Mouse (Mus musculus) hindbrain, postnatal 0 days (tissue): ENCODE data around the gene Dst. TPM values are rescaled to one million over a fixed set of nuclear protein-coding genes. Genes with fewer than 3 reads are reported as not detected.
A peak's percentile ranks its signal among the peaks of the same experiment; 100 is the strongest.

Source experiments
- ATAC-seq: fragments of 200-750 bp; cut with Nextera tagmentation; 2 replicates; pipeline ENCODE4 v1.8.0; 2017; ENCODE audit warnings: mild to moderate bottlenecking, moderate TSS enrichment, moderate library complexity
- DNase-seq: peaks from one replicate; pipeline ENCODE4 v3.0.0-alpha.2; 2015; ENCODE audit warnings: low spot score
- H3K27ac ChIP-seq: fragments of 300-500 bp; sonication (generic); 2 replicates; pipeline ENCODE4 v1.5.1; 2014; ENCODE audit warnings: mild to moderate bottlenecking
- H3K27me3 ChIP-seq: fragments of 300-500 bp; sonication (generic); 2 replicates; pipeline ENCODE4 v1.6.1; 2014; ENCODE audit warnings: low read length, mixed read lengths; ENCODE audit not compliant: insufficient read depth
- H3K36me3 ChIP-seq: fragments of 300-500 bp; sonication (generic); 2 replicates; pipeline ENCODE4 v1.6.1; 2014; ENCODE audit warnings: low read length, mixed read lengths; ENCODE audit not compliant: insufficient read depth
- H3K4me1 ChIP-seq: fragments of 300-500 bp; sonication (generic); 2 replicates; pipeline ENCODE4 v1.6.1; 2014; ENCODE audit warnings: antibody characterized with exemption, low read length, mixed read lengths; ENCODE audit not compliant: insufficient read depth
- H3K4me2 ChIP-seq: fragments of 300-500 bp; sonication (generic); 2 replicates; pipeline ENCODE4 v1.6.1; 2014; ENCODE audit warnings: low read depth, mild to moderate bottlenecking, low read length, moderate library complexity, mixed read lengths
- H3K4me3 ChIP-seq: fragments of 300-500 bp; sonication (generic); 2 replicates; pipeline ENCODE4 v1.5.1; 2014; ENCODE audit warnings: low read length
- H3K9ac ChIP-seq: fragments of 300-500 bp; sonication (generic); replicated peaks from 2 replicates; pipeline ENCODE4 v1.6.1; 2014; ENCODE audit warnings: mild to moderate bottlenecking, low read length, moderate library complexity, mixed read lengths
- H3K9me3 ChIP-seq: fragments of 300-500 bp; sonication (generic); 2 replicates; pipeline ENCODE4 v1.6.1; 2016; ENCODE audit warnings: low read length, mixed read lengths
- CTCF ChIP-seq: IDR thresholded peaks from 2 replicates; pipeline ENCODE4 v1.5.1; 2016; ENCODE audit warnings: antibody characterized with exemption, control low read depth, low read depth
- WGBS: fragments of 180-500 bp; shearing (Covaris S2); extraction: QIAGEN DNeasy Blood & Tissue Kit; methylation state at CpG from one replicate; pipeline ENCODE4 v1.1.7; 2014; 5-methylcytosine and 5-hydroxymethylcytosine counted together
- polyA plus RNA-seq: library from polyadenylated mRNA; unstranded; fragments of >200 nt; fragmentation: Nextera tagmentation; extraction: Ambion mirVana; gene quantifications from 2 replicates; pipeline ENCODE4 v1.2.1, GENCODE M21; 2015
- total RNA-seq: library from RNA; depleted of rRNA; stranded (reverse); fragments of >200 nt; gene quantifications from 2 replicates; pipeline ENCODE4 v1.2.3, GENCODE M21; 2014

Dst gene
- total and polyA plus RNA-seq, 2 experiments from 2014 or later = 33.0 to 155 TPM

DNA sequence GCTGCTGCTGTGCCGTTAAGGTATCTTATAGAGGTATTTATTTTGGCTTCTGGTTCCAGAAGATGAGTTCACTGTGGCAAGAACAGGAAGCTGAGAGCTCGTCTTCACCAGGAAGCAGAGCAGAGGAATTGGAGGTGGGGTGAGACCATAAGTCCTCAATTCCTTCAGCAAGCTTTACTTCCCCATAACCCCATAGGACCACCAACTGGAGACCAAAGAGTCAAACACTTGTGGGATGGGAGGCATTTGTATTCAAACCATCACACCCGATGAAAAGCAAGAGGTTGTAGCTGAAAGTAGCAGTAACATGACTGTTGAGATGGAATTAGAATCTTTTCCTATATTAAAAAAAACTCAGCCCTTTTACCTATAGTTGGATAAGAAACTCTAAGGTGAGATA, 132.0 kb downstream of the Dst start:
- Histone ChIP-seq H3K4me1 (no peaks in the 10 kb centered on the region), H3K27me3 (no peaks in the 10 kb centered on the region), H3K9ac (no peak overlapping the region), H3K4me2 (no peak overlapping the region), H3K27ac (no peak overlapping the region), H3K36me3 (no peaks in the 10 kb centered on the region), H3K4me3 (no peak overlapping the region), H3K9me3 (no peaks in the 10 kb centered on the region)
- no peak for ATAC-seq
- 78% methylated on average over 3 of the region's 3 CpGs for WGBS
- no peak for TF ChIP-seq CTCF
- no peak for DNase-seq

DNA sequence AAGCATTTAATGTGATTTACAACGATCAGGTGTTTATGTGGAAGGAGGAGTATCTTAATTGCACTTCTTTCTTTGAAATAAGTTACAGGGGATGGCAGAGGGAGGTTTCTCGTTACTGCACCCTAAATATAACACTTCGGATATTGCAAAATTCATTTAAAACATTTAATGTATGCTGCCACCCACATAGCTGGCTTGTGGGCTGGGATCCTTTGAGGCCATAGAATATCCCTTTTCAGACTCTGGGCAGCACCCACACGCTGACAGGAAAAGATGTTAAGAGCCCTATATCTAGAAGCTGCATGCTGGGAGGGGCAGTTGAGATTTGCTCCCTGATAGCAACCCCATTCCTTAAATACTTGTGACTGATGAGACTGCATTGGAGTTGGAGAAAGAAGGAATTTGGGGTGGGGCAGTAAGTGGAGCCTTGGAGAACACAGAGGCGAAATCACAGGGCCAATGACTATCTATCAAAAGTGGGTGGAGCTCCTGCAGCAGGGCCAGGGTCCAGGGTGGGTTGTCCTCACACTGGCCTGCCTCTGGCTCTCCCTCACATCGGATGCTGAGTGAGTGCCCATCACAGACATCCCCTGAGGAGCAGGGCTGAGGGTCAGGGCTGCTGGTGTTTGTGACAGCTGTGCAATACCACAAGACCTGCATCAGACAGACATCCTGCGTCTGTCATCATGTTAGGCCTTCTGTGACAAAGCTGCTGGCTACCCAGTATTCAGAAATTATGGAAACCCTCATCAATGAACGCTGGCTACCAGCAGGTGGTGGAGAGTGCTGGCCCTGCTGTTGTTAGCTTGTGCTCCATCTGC, 133.1 kb downstream of the Dst start:
- H3K27ac ChIP-seq = no peak overlapping the region
- no peaks in the 10 kb centered on the region for H3K9me3 ChIP-seq
- no peaks in the 10 kb centered on the region for H3K27me3 ChIP-seq
- no peaks in the 10 kb centered on the region for H3K4me1 ChIP-seq
- no peak for DNase-seq
- 40% methylated on average over 8 of the region's 8 CpGs for WGBS
- no peak overlapping the region for H3K4me3 ChIP-seq
- no peaks in the 10 kb centered on the region for H3K36me3 ChIP-seq
- TF ChIP-seq CTCF = peak; percentile 28; the same call in 1 of the 2 replicates
- ATAC-seq = peak; percentile 73
- no peak overlapping the region for H3K4me2 ChIP-seq
- no peak overlapping the region for H3K9ac ChIP-seq

DNA sequence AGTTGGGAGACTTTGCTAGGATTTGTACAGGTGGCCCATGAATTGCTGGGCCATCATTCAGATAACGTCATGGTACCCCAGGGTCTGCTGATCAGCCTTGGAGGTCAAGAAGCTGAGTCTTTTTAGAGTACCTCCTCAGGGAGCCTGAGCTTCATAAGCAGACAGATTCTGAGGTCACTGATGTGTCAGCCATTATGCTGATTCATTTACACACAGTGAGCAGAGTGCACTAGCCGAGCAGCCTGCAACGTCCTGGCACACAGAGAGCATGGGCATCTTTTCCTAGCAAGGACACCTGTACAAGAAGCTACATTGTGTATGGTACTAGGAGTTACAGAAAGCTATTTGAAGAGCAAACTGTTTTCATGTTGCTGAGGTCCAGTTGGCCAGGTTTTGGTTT, 134.3 kb downstream of the Dst start:
- TF ChIP-seq CTCF = no peak
- WGBS = 25% methylated on average over 3 of the region's 3 CpGs
- no peak for DNase-seq

DNA sequence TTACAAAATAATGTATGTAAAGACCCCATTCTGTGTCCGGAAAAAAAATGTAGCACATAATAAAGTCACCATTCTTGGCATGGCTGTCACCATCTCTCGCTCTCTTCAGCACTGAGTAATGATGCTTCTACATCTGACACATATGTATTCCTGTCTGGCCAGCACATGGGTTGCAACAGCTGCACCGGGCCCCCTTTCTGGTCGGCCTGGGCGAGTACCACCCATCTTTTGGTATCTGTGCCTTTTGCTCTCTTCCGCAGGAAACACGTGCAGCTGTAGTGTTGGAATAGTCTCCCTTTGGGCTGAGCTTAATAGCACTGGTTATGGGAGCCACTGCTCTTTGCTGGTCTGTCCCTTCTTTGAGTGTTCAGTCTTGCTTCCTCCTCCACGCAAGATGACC, 135.3 kb downstream of the Dst start:
- WGBS = 79% methylated on average over 8 of the region's 8 CpGs
- TF ChIP-seq CTCF = no peak
- H3K4me1 ChIP-seq = no peaks in the 10 kb centered on the region; the same call in 1 of the 2 replicates
- no peak overlapping the region for H3K27ac ChIP-seq
- no peaks in the 10 kb centered on the region for H3K9me3 ChIP-seq
- H3K27me3 ChIP-seq = no peaks in the 10 kb centered on the region
- DNase-seq (no peak), ATAC-seq (no peak)
- no peaks in the 10 kb centered on the region for H3K36me3 ChIP-seq
- no peak overlapping the region for H3K9ac ChIP-seq
- no peak overlapping the region for H3K4me3 ChIP-seq
- no peak overlapping the region for H3K4me2 ChIP-seq

More for the DNA sequence above, 134.3 kb downstream of the Dst start:
- no peaks in the 10 kb centered on the region for H3K36me3 ChIP-seq
- no peak overlapping the region for H3K9ac ChIP-seq
- H3K4me2 ChIP-seq = no peak overlapping the region
- H3K9me3 ChIP-seq = no peaks in the 10 kb centered on the region
- no peak overlapping the region for H3K4me3 ChIP-seq
- no peaks in the 10 kb centered on the region for H3K27me3 ChIP-seq
- H3K4me1 ChIP-seq = no peaks in the 10 kb centered on the region; the same call in 1 of the 2 replicates
- no peak overlapping the region for H3K27ac ChIP-seq
- no peak for ATAC-seq

DNA sequence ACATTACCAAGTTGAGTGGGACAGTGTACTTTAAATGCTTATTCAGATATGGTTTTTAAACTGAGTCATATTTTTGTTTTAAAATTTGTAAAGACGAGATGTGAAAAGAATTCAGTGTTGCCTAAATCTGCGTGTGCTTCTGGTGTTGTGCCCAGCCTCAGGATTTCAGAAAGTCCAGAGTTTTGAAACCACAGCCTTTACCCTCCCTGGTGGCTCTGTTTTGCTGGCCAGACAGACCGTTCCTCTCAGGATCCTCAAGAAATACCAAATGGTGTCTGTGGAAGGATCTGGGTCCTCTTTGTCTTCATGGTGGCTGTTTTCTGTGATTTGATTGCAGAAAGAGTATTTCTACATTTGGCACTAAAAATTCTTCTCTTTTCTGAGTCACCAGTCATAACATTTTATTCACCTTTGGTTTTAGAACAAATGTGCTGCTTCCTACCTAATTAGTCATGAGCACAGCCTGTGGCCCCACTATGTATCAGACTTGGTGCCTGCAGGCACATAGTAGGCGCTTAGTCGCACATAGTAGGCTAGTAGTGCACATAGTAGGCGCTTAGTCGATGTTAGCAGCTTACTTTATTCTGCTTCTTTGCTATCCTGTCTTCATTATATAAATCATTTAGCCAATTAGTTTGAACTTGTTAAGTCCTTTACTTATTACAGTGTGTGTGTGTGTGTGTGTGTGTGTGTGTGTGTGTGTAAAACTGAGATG, 136.0 kb downstream of the Dst start:
- Histone ChIP-seq H3K9ac (no peak overlapping the region), H3K27me3 (no peaks in the 10 kb centered on the region), H3K36me3 (no peaks in the 10 kb centered on the region), H3K4me3 (no peak overlapping the region), H3K4me2 (no peak overlapping the region), H3K4me1 (no peaks in the 10 kb centered on the region; the same call in 1 of the 2 replicates), H3K9me3 (no peaks in the 10 kb centered on the region), H3K27ac (no peak overlapping the region)
- WGBS = 90% methylated on average over 7 of the region's 7 CpGs
- no peak for TF ChIP-seq CTCF
- ATAC-seq (no peak), DNase-seq (no peak)

DNA sequence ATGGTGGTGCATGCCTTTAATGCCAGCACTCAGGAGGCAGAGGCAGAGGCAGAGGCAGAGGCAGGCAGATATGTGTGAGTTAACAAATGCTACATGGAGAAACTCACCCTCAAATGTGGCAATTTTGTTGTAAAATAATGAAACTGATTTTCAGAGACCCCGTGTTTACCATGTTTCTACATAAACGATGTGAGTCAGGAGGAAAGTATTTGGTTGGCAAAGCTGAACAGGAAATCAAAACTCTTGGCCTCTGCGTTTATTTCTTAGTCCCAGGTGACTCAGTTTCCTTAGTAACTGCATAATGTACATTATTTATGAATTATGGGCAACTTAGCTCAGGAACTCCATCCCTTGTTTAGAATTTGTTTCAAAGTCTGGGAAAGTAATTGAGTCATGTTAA, 136.7 kb downstream of the Dst start:
- Histone ChIP-seq H3K4me2 (no peak overlapping the region), H3K4me1 (no peaks in the 10 kb centered on the region; the same call in 1 of the 2 replicates), H3K27me3 (no peaks in the 10 kb centered on the region), H3K4me3 (no peak overlapping the region), H3K9ac (no peak overlapping the region), H3K27ac (no peak overlapping the region), H3K9me3 (no peaks in the 10 kb centered on the region), H3K36me3 (no peaks in the 10 kb centered on the region)
- DNase-seq (no peak), ATAC-seq (no peak)
- 60% methylated on average over 3 of the region's 3 CpGs for WGBS
- TF ChIP-seq CTCF = no peak

DNA sequence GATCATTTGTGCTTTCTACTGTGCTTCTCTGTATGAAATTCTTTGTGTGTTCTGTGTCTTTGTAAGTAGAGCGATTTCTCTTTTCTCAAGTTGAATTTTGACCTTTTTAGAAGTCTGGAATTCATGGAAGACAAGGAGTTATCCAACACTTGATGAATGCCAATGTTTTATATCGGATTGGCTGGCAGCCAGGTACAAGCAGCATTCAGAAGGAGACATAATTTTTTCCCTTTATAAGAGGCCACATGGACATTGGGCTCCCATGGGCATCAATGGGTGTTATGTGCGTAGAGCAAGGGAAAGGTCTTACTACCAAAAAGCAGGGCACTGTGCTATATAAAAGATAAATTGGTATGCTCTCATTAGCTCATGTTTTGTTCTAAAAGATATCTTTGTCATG, 139.3 kb downstream of the Dst start:
- Histone ChIP-seq H3K9me3 (no peaks in the 10 kb centered on the region), H3K4me1 (peaks cover under 1% of the 10 kb centered on the region), H3K9ac (no peak overlapping the region), H3K36me3 (no peaks in the 10 kb centered on the region), H3K4me2 (no peak overlapping the region), H3K27me3 (no peaks in the 10 kb centered on the region), H3K27ac (no peak overlapping the region), H3K4me3 (no peak overlapping the region)
- 61% methylated on average over 3 of the region's 3 CpGs for WGBS
- no peak for ATAC-seq
- no peak for DNase-seq
- TF ChIP-seq CTCF = no peak
